In the genomic region with DNA sequence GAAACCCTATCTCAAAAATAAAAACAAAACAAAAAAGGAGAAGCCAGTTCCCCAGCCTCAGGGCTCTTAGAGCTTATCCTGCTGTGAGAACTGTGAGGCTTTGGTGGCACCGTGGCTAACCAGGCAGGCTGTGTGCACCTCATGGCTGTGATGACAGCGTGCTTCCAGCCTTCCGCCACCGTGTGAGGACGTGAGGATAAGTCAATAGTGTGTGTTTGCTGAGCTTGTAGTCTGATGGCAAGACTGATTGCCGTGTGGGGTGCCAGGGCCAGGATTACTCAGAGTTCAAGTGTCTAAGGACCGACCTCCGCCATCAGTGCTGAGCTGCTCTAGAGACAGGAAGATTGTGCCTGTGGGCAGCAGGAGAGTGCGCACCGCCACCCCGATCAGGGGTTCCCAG, we compare ENCODE assay signal across 15 mouse cellular contexts. TPM values are rescaled to one million over a fixed set of nuclear protein-coding genes. Genes with fewer than 3 reads are reported as not detected.
DNase-seq lines count a peak whose midpoint lies in the region; ATAC-seq and TF ChIP-seq lines count a peak whose summit lies in the region.
"Had no signal": no experiment of that assay in that cellular context is flagged by ENCODE, and none has a peak within 500 bp of the region (broad histone marks: within the 10 kb centered on the region; RNA-seq: fewer than 3 reads in every experiment).

No protein-coding gene starts in this region.

- H3K36me3 ChIP-seq in megakaryocyte, embryonic 14.5 days (replicated peaks; ENCODE audit: low read length), result peaks cover 91% of the 10 kb centered on the region
- H3K36me3 ChIP-seq in limb, embryonic 10.5 days, result peaks cover 23% of the 10 kb centered on the region
- H3K36me3 ChIP-seq in stomach, embryonic 15.5 days, result peaks cover 4% of the 10 kb centered on the region; the same call in 1 of the 2 replicates
- no peaks in the 10 kb centered on the region for H3K36me3 ChIP-seq in kidney, adult 2 months (ENCODE audit: control insufficient read depth, insufficient read depth, low read length)
- H3K36me3 ChIP-seq: midbrain, embryonic 12.5 days had no signal

- peak overlapping the region; percentile 52 for H3K4me3 ChIP-seq in megakaryocyte, embryonic 14.5 days (replicated peaks)
- no peak overlapping the region for H3K4me3 ChIP-seq in limb, embryonic 10.5 days
- no peak overlapping the region for H3K4me3 ChIP-seq in stomach, embryonic 15.5 days (replicated peaks)
- H3K4me3 ChIP-seq in kidney, adult 2 months (ENCODE audit: insufficient read depth, low read depth, low read length), result no peak overlapping the region
- H3K4me3 ChIP-seq: embryonic facial prominence, embryonic 15.5 days; layer of hippocampus, adult 2 months; midbrain, embryonic 12.5 days had no signal

- H3K27ac ChIP-seq in limb, embryonic 10.5 days, result 0 out of 2 replicates have a peak overlapping the region, but pooled peaks have one; percentile 37
- no peak overlapping the region for H3K27ac ChIP-seq in stomach, embryonic 15.5 days
- H3K27ac ChIP-seq in kidney, adult 2 months (ENCODE audit: insufficient read depth, low read depth, low read length), result no peak overlapping the region
- H3K27ac ChIP-seq: embryonic facial prominence, embryonic 15.5 days; layer of hippocampus, adult 2 months; midbrain, embryonic 12.5 days had no signal

- no peak for TF ChIP-seq POLR2A in kidney, adult 2 months (IDR thresholded peaks at IDR 0.05; ENCODE audit: low read depth, low read length)

- H3K27me3 ChIP-seq in megakaryocyte, embryonic 14.5 days (replicated peaks), result peaks cover 5% of the 10 kb centered on the region
- no peaks in the 10 kb centered on the region for H3K27me3 ChIP-seq in limb, embryonic 10.5 days (ENCODE audit: low read depth, poor library complexity, severe bottlenecking)
- no peaks in the 10 kb centered on the region for H3K27me3 ChIP-seq in stomach, embryonic 15.5 days (replicated peaks)
- no peaks in the 10 kb centered on the region for H3K27me3 ChIP-seq in kidney, adult 2 months (replicated peaks; ENCODE audit: control insufficient read depth, insufficient read depth, low read length)
- H3K27me3 ChIP-seq: embryonic facial prominence, embryonic 15.5 days; midbrain, embryonic 12.5 days had no signal

- no peak for TF ChIP-seq CTCF in kidney, adult 2 months (conservative IDR thresholded peaks at IDR 0.05; ENCODE audit: insufficient read depth, insufficient read length, low read depth, low read length)

- no peak for ATAC-seq in megakaryocyte, adult 5-6 weeks (ENCODE audit: poor library complexity, severe bottlenecking)
- ATAC-seq in stomach, embryonic 15.5 days (ENCODE audit: insufficient read depth, low FRiP score, low read depth), result peak; percentile 62
- ATAC-seq: inflammation-experienced regulatory T-cells, adult 6 months had no signal

- no peak for DNase-seq in limb, embryonic 10.5 days (ENCODE audit: low spot score)
- DNase-seq in lung, postnatal 10 days, result peak; percentile 38
- DNase-seq in Muller cell, postnatal 12 days (ENCODE audit: inconsistent ontology term), result no peak
- DNase-seq in thymus, postnatal 0 days (ENCODE audit: low spot score), result no peak
- no peak for DNase-seq in kidney, adult 2 months
- DNase-seq: cerebellum, adult 2 months; thymus, postnatal 14 days had no signal

- peaks cover 87% of the 10 kb centered on the region for H3K4me1 ChIP-seq in megakaryocyte, embryonic 14.5 days
- peaks cover 35% of the 10 kb centered on the region for H3K4me1 ChIP-seq in limb, embryonic 10.5 days
- peaks cover 23% of the 10 kb centered on the region for H3K4me1 ChIP-seq in stomach, embryonic 15.5 days
- H3K4me1 ChIP-seq in kidney, adult 2 months (ENCODE audit: control insufficient read depth, insufficient read depth, low read length), result peaks cover 30% of the 10 kb centered on the region

- WGBS in limb, embryonic 10.5 days, result 86% methylated on average over 11 of the region's 11 CpGs
- WGBS in stomach, embryonic 15.5 days, result 55% methylated on average over 11 of the region's 11 CpGs
- WGBS in kidney, adult 2 months, result 81% methylated on average over 11 of the region's 11 CpGs

- H3K4me2 ChIP-seq in stomach, embryonic 15.5 days, result no peak overlapping the region
- H3K4me2 ChIP-seq: embryonic facial prominence, embryonic 15.5 days; heart, embryonic 11.5 days; midbrain, embryonic 12.5 days had no signal

- H3K9me3 ChIP-seq in megakaryocyte, embryonic 14.5 days, result peaks cover 12% of the 10 kb centered on the region
- H3K9me3 ChIP-seq in limb, embryonic 10.5 days (replicated peaks), result no peaks in the 10 kb centered on the region
- H3K9me3 ChIP-seq in stomach, embryonic 15.5 days, result no peaks in the 10 kb centered on the region
- H3K9me3 ChIP-seq: embryonic facial prominence, embryonic 15.5 days; midbrain, embryonic 12.5 days had no signal

- H3K9ac ChIP-seq in stomach, embryonic 15.5 days, result no peak overlapping the region
- H3K9ac ChIP-seq: embryonic facial prominence, embryonic 15.5 days; midbrain, embryonic 12.5 days had no signal

RNA-seq across cellular contexts. Expression of a gene that starts 22.6 kb away (rescaled TPM):
- 33.1 and 40.3 TPM in 2 replicates for polyA plus RNA-seq in megakaryocyte, embryonic 14.5 days (2012; ENCODE audit: insufficient read depth, low replicate concordance)
- 11.5 and 11.9 TPM in 2 replicates for total RNA-seq in megakaryocyte, adult 5-6 weeks (2015)
- total RNA-seq in megakaryocyte, adult 5-6 weeks (2017), result 7.5 and 14.3 TPM in 2 replicates
- polyA plus RNA-seq in limb, embryonic 10.5 days (2016; fragmentation: Nextera tagmentation; extraction: Ambion mirVana), result 32.9 and 35.5 TPM in 2 replicates
- polyA plus RNA-seq in stomach, embryonic 15.5 days (2015; fragmentation: Nextera tagmentation; extraction: Ambion mirVana), result 26.9 and 29.9 TPM in 2 replicates
- 20.7 and 27.6 TPM in 2 replicates for polyA plus RNA-seq in thymus, postnatal 0 days (2015; fragmentation: Nextera tagmentation; extraction: Ambion mirVana)
- polyA plus RNA-seq in kidney, adult 2 months (2012; rRNA removed), result 11.4 and 12.1 TPM in 2 replicates

RNA-seq across cellular contexts. Expression of a gene that starts 37.6 kb away (rescaled TPM):
- polyA plus RNA-seq in megakaryocyte, embryonic 14.5 days (2012; ENCODE audit: insufficient read depth, low replicate concordance), result 4,291 and 7,093 TPM in 2 replicates
- total RNA-seq in megakaryocyte, adult 5-6 weeks (2015), result 1,429 and 1,585 TPM in 2 replicates
- 468 and 491 TPM in 2 replicates for total RNA-seq in megakaryocyte, adult 5-6 weeks (2017)
- polyA plus RNA-seq in limb, embryonic 10.5 days (2016; fragmentation: Nextera tagmentation; extraction: Ambion mirVana), result 502 and 576 TPM in 2 replicates
- 490 and 616 TPM in 2 replicates for polyA plus RNA-seq in stomach, embryonic 15.5 days (2015; fragmentation: Nextera tagmentation; extraction: Ambion mirVana)
- polyA plus RNA-seq in thymus, postnatal 0 days (2015; fragmentation: Nextera tagmentation; extraction: Ambion mirVana), result 790 and 815 TPM in 2 replicates
- polyA plus RNA-seq in kidney, adult 2 months (2012; rRNA removed), result 2,603 and 2,904 TPM in 2 replicates

RNA-seq across cellular contexts. Expression of a gene that starts 58.2 kb away (rescaled TPM):
- polyA plus RNA-seq in megakaryocyte, embryonic 14.5 days (2012; ENCODE audit: insufficient read depth, low replicate concordance), result 132 and 226 TPM in 2 replicates
- 19.5 and 19.6 TPM in 2 replicates for total RNA-seq in megakaryocyte, adult 5-6 weeks (2015)
- total RNA-seq in megakaryocyte, adult 5-6 weeks (2017), result 4.4 and 8.2 TPM in 2 replicates
- 1.9 and 2.3 TPM in 2 replicates for polyA plus RNA-seq in limb, embryonic 10.5 days (2016; fragmentation: Nextera tagmentation; extraction: Ambion mirVana)
- 3.3 and 4.6 TPM in 2 replicates for polyA plus RNA-seq in stomach, embryonic 15.5 days (2015; fragmentation: Nextera tagmentation; extraction: Ambion mirVana)
- polyA plus RNA-seq in thymus, postnatal 0 days (2015; fragmentation: Nextera tagmentation; extraction: Ambion mirVana), result 2.3 and 3.0 TPM in 2 replicates
- 27.5 and 28.0 TPM in 2 replicates for polyA plus RNA-seq in kidney, adult 2 months (2012; rRNA removed)

RNA-seq across cellular contexts. Expression of a gene that starts 59.9 kb away (rescaled TPM):
- 0.26 TPM in 1 of 2 replicates, not detected in the other for polyA plus RNA-seq in megakaryocyte, embryonic 14.5 days (2012; ENCODE audit: insufficient read depth, low replicate concordance)
- not detected in 2 replicates for total RNA-seq in megakaryocyte, adult 5-6 weeks (2015)
- not detected in 2 replicates for total RNA-seq in megakaryocyte, adult 5-6 weeks (2017)
- polyA plus RNA-seq in limb, embryonic 10.5 days (2016; fragmentation: Nextera tagmentation; extraction: Ambion mirVana), result 5.2 and 9.8 TPM in 2 replicates
- 11.5 and 12.0 TPM in 2 replicates for polyA plus RNA-seq in stomach, embryonic 15.5 days (2015; fragmentation: Nextera tagmentation; extraction: Ambion mirVana)
- polyA plus RNA-seq in thymus, postnatal 0 days (2015; fragmentation: Nextera tagmentation; extraction: Ambion mirVana), result 2.1 and 2.2 TPM in 2 replicates
- 15.7 and 17.8 TPM in 2 replicates for polyA plus RNA-seq in kidney, adult 2 months (2012; rRNA removed)
- polyA plus RNA-seq: inflammation-experienced regulatory T-cells, adult 6 months had no signal
